Mouse (Mus musculus) CH12.LX (cell line): ENCODE data around the gene Il17rb.

Source experiments
- CTCF ChIP-seq, 2 experiments: IDR thresholded peaks in 1 of 2; conservative IDR thresholded peaks in 1 of 2; 2 replicates each; pipeline ENCODE4 v1.5.1; 2011 to 2012; ENCODE audit warnings: low read depth in 2 of 2, low read length in 2 of 2, improper control_type of control experiment in 1 of 2, inconsistent platforms in 1 of 2, mild to moderate bottlenecking in 1 of 2, moderate library complexity in 1 of 2
- MYC ChIP-seq: IDR thresholded peaks from 2 replicates; pipeline ENCODE4 v1.6.1; 2011; ENCODE audit warnings: low read depth, mild to moderate bottlenecking, improper control_type of control experiment, low read length
- RAD21 ChIP-seq: IDR thresholded peaks from 2 replicates; pipeline ENCODE4 v1.6.1; 2011; ENCODE audit warnings: low read depth, mild to moderate bottlenecking, low read length, improper control_type of control experiment, moderate library complexity
- SMC3 ChIP-seq: IDR thresholded peaks from 2 replicates; pipeline ENCODE4 v1.6.1; 2011; ENCODE audit warnings: low read depth, low read length, improper control_type of control experiment

DNA sequence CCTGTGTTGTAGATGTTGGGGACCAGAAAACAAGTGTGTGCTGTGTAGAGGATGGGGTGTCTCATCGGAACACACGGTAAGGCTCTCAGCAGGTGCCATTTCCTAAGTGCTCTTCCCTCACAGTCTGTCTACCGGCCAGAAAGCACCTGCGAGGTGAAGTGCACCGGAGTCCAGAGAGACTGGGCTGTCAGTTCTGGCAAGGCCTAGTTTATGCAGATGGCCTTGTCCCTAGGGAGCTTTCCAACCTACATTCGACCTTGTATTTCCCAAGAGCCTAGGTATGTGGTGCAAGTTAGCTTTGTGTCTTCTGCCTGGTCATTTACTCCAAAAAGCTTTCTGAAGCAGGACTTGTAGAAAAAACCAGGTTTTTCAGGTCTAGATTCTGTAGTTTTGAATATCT, 21.4 kb downstream of the Il17rb start:
- TF ChIP-seq SMC3 = no peak
- no peak for TF ChIP-seq RAD21
- TF ChIP-seq MYC = no peak
- TF ChIP-seq CTCF (conservative IDR thresholded peaks at IDR 0.05 in 1 of 2, IDR thresholded peaks at IDR 0.05 in 1 of 2; ENCODE audit: low read depth in 2 of 2, low read length in 2 of 2) = no peak
